Mouse (Mus musculus) monocyte, adult 5-6 weeks (primary cell): Measurements from ENCODE around the gene 1110032A03Rik. TPM values are rescaled to one million over a fixed set of nuclear protein-coding genes. Genes with fewer than 3 reads are reported as not detected.

Experiments used
- total RNA-seq: library from RNA; stranded (forward); fragments of 200-1000, 200-491, 200-594 nt; gene quantifications from 3 replicates; pipeline ENCODE4 v1.2.3, GENCODE M21; 2017

The 1110032A03Rik gene
- total RNA-seq, 1 experiment from 2014 or later: 13.2 TPM

Other genes starting within 250 kb of the 1110032A03Rik start
- 81.1 to 126 TPM (median 108 TPM) in 3 replicates for gene Pts, start 246.8 kb downstream of the 1110032A03Rik start, total RNA-seq
- gene Il18, start 220.7 kb downstream of the 1110032A03Rik start, total RNA-seq: 8.6 to 26.9 TPM (median 10.2 TPM) in 3 replicates
- gene Bco2, start 220.3 kb downstream of the 1110032A03Rik start, total RNA-seq: 1.1 to 1.9 TPM (median 1.5 TPM) in 3 replicates
- not detected in 3 replicates for gene Tex12, start 214.2 kb downstream of the 1110032A03Rik start, total RNA-seq
- 89.9 to 129 TPM (median 106 TPM) in 3 replicates for gene Sdhd, start 171.7 kb downstream of the 1110032A03Rik start, total RNA-seq
- 95.8 to 107 TPM (median 98.7 TPM) in 3 replicates for gene Timm8b, start 171.6 kb downstream of the 1110032A03Rik start, total RNA-seq
- 2.2 TPM in 1 of 3 replicates, not detected in the others for gene Pih1d2, start 158.2 kb downstream of the 1110032A03Rik start, total RNA-seq
- 22.0 to 44.9 TPM (median 38.8 TPM) in 3 replicates for gene Nkapd1, start 158.1 kb downstream of the 1110032A03Rik start, total RNA-seq
- gene Dlat, start 115.7 kb downstream of the 1110032A03Rik start, total RNA-seq: 19.0 to 26.5 TPM (median 26.5 TPM) in 3 replicates
- gene Dixdc1, start 36.0 kb downstream of the 1110032A03Rik start, total RNA-seq: 0.39 to 0.57 TPM in 2 of 3 replicates, not detected in the other
- gene 2310030G06Rik, start 29.0 kb downstream of the 1110032A03Rik start, total RNA-seq: not detected in 3 replicates
- gene Cryab, start 24.2 kb downstream of the 1110032A03Rik start, total RNA-seq: not detected in 3 replicates
- gene Hspb2, start 23.2 kb downstream of the 1110032A03Rik start, total RNA-seq: not detected in 3 replicates
- 6.5 to 16.5 TPM (median 8.1 TPM) in 3 replicates for gene Fdxacb1, start 7.3 kb downstream of the 1110032A03Rik start, total RNA-seq
- 10.3 to 16.5 TPM (median 11.1 TPM) in 3 replicates for gene Alg9, start 501 bp downstream of the 1110032A03Rik start, total RNA-seq
- gene Ppp2r1b, start 69.8 kb upstream of the 1110032A03Rik start, total RNA-seq: 19.3 to 41.0 TPM (median 25.7 TPM) in 3 replicates
- gene Sik2, start 233.6 kb upstream of the 1110032A03Rik start, total RNA-seq: 15.6 to 35.3 TPM (median 18.4 TPM) in 3 replicates